Mouse (Mus musculus): Measurements from ENCODE around the gene Tescl. TPM values are rescaled to one million over a fixed set of nuclear protein-coding genes. Genes with fewer than 3 reads are reported as not detected.

The Tescl gene
- polyA plus RNA-seq (2012; rRNA removed) (0.11 TPM in 1 of 2 replicates, not detected in the other), polyA plus RNA-seq (2014; fragmentation: Nextera tagmentation; extraction: Ambion mirVana) (not detected in 2 replicates)

DNA sequence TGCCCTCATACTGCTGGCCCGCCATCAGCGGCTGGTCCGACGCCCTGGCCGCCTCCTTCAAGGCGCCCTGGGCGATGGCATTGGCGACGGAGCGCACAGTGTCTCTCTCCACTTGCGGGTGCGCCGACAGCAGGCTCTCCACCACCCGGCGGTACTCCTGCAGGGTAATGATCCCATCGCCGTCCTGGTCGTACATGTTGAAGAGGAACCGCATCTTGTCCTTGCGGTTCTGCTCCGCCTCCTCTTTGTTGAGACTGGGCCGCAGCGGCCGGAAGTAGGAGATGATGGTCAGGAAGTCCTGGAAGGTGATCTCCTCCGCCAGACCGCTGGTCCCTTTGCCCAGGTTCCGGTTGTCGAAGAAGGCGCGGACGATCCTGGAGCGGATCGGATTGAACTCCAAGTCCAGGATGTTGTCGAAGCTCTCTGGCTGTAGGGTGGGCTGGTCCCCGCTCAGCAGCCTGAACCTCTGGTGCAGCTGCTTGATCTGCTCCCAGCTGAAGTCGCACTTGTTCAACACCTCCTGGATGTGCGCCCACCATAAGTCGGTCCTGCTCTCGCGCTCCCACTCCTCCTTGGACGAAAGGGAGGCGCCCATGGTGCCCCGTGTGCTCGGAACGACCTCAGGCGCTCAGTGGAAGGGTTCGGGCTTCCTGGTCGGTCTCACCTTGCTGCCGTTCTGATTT, at the start of gene Tescl:
Gene Tescl, minus strand, starts transcription at position 633 of the 683 bp plus-strand sequence.
- Histone ChIP-seq H3K4me2 (ENCODE audit: low read depth) (no peak within 1 kb of the TSS), H3K9me3 (ENCODE audit: control insufficient read depth, low read length) (no peaks in the 10 kb centered on the region), H3K4me1 (replicated peaks; ENCODE audit: control insufficient read depth in 2 of 2, insufficient read depth in 2 of 2, low read length in 1 of 2) (no peaks in the 10 kb centered on the region), H3K4me3 (ENCODE audit: insufficient read depth in 1 of 2, low read depth in 2 of 2, low read length in 2 of 2) (no peak within 1 kb of the TSS), H3K9ac (replicated peaks) (no peak within 1 kb of the TSS), H3K36me3 (replicated peaks; ENCODE audit: control insufficient read depth, insufficient read depth, low read depth) (no peaks in the 10 kb centered on the region), H3K27ac (no peak within 1 kb of the TSS), H3K27me3 (ENCODE audit: control insufficient read depth, insufficient read depth, low read length) (peaks cover 11% of the 10 kb centered on the region)
- no peak for ATAC-seq (ENCODE audit: insufficient read depth)
- no peak for TF ChIP-seq CTCF (IDR thresholded peaks at IDR 0.05; ENCODE audit: low read depth)
- no peak for TF ChIP-seq EP300 (IDR thresholded peaks at IDR 0.05; ENCODE audit: low read depth)
- no peak for DNase-seq (ENCODE audit: low read depth in 3 of 3, low spot score in 3 of 3)
- 28% methylated on average over 49 of the region's 49 CpGs for WGBS (ENCODE audit: insufficient replicate concordance)

DNA sequence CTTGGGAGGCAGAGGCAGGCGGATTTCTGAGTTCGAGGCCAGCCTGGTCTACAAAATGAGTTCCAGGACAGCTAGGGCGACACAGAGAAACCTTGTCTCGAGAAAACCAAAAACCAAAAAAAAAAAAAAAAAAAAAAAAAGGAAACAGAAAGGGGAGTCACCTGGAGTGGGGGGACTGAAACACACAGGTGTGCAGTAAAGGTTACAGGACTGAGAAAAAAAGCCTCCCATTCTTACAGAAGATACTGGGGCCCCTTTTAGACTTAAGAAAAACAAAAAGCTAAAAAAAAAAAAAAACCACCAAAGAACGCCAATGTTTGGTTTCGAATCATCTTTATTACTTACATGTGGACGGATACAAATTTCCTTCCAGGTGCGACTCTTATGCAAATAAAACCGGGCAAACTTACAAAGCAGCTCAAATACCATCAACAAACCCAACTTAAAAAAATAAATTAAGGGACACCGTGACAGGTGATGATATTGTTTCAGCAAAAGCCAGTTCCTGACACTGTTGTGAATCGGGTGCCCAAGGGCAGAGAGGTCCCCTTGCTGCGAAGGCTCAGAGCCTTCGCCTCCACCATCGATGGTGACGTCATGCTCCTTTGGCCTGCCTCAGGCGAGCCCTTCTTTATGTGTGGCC, 49.1 kb upstream of the Tescl start:
- DNase-seq (ENCODE audit: low read depth in 3 of 3, low spot score in 3 of 3), result no peak
- Histone ChIP-seq H3K27me3 (ENCODE audit: control insufficient read depth, insufficient read depth, low read length) (no peaks in the 10 kb centered on the region), H3K4me2 (ENCODE audit: low read depth) (no peak overlapping the region), H3K9me3 (ENCODE audit: control insufficient read depth, low read length) (no peaks in the 10 kb centered on the region), H3K4me3 (ENCODE audit: insufficient read depth in 1 of 2, low read depth in 2 of 2, low read length in 2 of 2) (no peak overlapping the region), H3K9ac (replicated peaks) (peak overlapping the region; percentile 16; the same call in 1 of the 2 replicates), H3K36me3 (replicated peaks; ENCODE audit: control insufficient read depth, insufficient read depth, low read depth) (peaks cover 90% of the 10 kb centered on the region), H3K27ac (peak overlapping the region; percentile 76), H3K4me1 (replicated peaks; ENCODE audit: control insufficient read depth in 2 of 2, insufficient read depth in 2 of 2, low read length in 1 of 2) (peaks cover 38 to 65% of the 10 kb centered on the region in 2 experiments)
- TF ChIP-seq CTCF (IDR thresholded peaks at IDR 0.05; ENCODE audit: low read depth), result no peak
- no peak for TF ChIP-seq EP300 (IDR thresholded peaks at IDR 0.05; ENCODE audit: low read depth)
- WGBS (ENCODE audit: insufficient replicate concordance), result 78% methylated on average over 16 of the region's 16 CpGs
- ATAC-seq (ENCODE audit: insufficient read depth), result no peak

DNA sequence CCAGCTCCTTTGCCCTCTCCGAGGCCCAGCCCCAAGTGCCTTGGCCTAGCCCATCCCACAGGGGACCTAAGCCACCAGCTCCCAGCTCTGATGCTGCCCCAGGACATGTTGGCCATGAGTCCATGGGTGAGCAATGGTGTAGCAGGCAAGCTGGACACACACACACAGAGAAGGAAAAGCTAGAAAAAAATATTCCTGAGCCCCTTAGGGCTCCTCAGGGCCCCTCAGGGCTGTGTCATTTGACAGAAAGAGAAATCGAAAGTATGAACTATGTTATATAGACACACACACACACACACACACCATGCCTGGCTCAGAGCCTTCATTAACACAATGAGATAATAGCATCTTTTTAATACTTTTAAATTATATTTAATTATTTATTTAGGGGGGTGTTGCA, 46.6 kb upstream of the Tescl start:
- Histone ChIP-seq H3K27me3 (ENCODE audit: control insufficient read depth, insufficient read depth, low read length) (no peaks in the 10 kb centered on the region), H3K27ac (peak overlapping the region; percentile 96), H3K4me3 (ENCODE audit: insufficient read depth in 1 of 2, low read depth in 2 of 2, low read length in 2 of 2) (no peak overlapping the region), H3K9ac (replicated peaks) (0 out of 2 replicates have a peak overlapping the region, but pooled peaks have one; percentile 5), H3K4me2 (ENCODE audit: low read depth) (no peak overlapping the region), H3K4me1 (replicated peaks; ENCODE audit: control insufficient read depth in 2 of 2, insufficient read depth in 2 of 2, low read length in 1 of 2) (peaks cover 54 to 80% of the 10 kb centered on the region in 2 experiments), H3K9me3 (ENCODE audit: control insufficient read depth, low read length) (no peaks in the 10 kb centered on the region), H3K36me3 (replicated peaks; ENCODE audit: control insufficient read depth, insufficient read depth, low read depth) (peaks cover 95% of the 10 kb centered on the region)
- TF ChIP-seq EP300 (IDR thresholded peaks at IDR 0.05; ENCODE audit: low read depth) (no peak), CTCF (IDR thresholded peaks at IDR 0.05; ENCODE audit: low read depth) (no peak)
- ATAC-seq (ENCODE audit: insufficient read depth) (no peak), DNase-seq (ENCODE audit: low read depth in 3 of 3, low spot score in 3 of 3) (no peak)
- WGBS (ENCODE audit: insufficient replicate concordance), result 63% methylated on average over 2 of the region's 2 CpGs

DNA sequence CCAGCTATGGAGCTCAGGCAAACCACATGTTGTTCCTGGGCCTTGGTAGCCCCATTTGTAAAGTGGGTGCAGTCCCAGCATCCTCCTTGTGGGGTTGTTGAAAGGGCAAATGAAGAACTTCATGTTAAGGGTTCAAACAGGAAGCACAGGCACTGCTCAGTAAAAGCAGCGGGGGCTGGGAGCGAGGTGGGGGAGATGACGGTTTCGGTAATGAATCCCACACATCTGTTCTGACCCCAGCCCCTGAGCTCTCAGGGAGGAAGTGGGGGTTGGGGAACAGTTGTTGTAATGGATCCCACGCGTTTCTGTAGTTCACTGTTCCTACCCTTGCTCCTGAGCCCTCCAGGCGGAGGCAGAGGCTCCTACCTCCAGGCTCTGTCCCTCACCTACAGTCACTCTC, 46.2 kb upstream of the Tescl start:
- Histone ChIP-seq H3K27ac (peak overlapping the region; percentile 96), H3K27me3 (ENCODE audit: control insufficient read depth, insufficient read depth, low read length) (no peaks in the 10 kb centered on the region), H3K4me1 (replicated peaks; ENCODE audit: control insufficient read depth in 2 of 2, insufficient read depth in 2 of 2, low read length in 1 of 2) (peaks cover 55 to 80% of the 10 kb centered on the region in 2 experiments), H3K36me3 (replicated peaks; ENCODE audit: control insufficient read depth, insufficient read depth, low read depth) (peaks cover 95% of the 10 kb centered on the region), H3K4me3 (ENCODE audit: insufficient read depth in 1 of 2, low read depth in 2 of 2, low read length in 2 of 2) (no peak overlapping the region), H3K9ac (replicated peaks) (peak overlapping the region; percentile 54), H3K4me2 (ENCODE audit: low read depth) (peak overlapping the region; percentile 100), H3K9me3 (ENCODE audit: control insufficient read depth, low read length) (no peaks in the 10 kb centered on the region)
- WGBS (ENCODE audit: insufficient replicate concordance), result 55% methylated on average over 7 of the region's 7 CpGs
- no peak for DNase-seq (ENCODE audit: low read depth in 3 of 3, low spot score in 3 of 3)
- ATAC-seq (ENCODE audit: insufficient read depth), result no peak
- no peak for TF ChIP-seq EP300 (IDR thresholded peaks at IDR 0.05; ENCODE audit: low read depth)

DNA sequence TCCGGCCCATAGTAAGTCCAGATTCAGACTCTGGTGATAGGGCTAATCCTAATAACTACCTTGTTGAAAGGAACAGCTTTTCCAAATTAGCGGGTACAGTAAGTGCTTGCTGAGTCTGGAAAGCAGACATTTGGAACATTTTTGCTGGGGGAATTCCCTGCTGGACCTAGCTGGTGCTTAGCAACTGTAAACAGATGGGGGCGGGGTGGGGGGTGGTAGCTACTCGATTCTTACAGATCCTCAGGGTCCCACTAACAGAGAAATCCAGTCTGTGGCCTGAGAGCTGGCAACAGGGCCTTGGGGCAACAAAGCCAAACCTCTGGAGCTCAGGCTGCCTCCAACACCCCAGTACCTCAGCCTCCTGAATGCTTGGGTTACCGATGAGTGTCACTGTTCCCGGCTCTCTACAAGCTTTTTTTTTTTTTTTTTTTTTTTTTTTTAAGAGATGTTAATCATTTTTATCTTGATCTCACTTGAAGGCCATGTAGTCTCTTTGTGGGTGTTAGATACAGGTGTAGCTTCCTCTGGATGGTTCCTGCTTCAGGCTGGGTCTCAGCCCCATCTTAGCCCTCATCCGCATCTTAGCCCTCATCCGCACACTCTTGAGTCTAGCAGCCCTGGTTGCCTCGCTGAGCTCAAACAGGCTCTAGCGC, 44.4 kb upstream of the Tescl start:
- no peak for TF ChIP-seq EP300 (IDR thresholded peaks at IDR 0.05; ENCODE audit: low read depth)
- TF ChIP-seq CTCF (IDR thresholded peaks at IDR 0.05; ENCODE audit: low read depth), result no peak
- H3K4me2 ChIP-seq (ENCODE audit: low read depth), result peak overlapping the region; percentile 100
- H3K9me3 ChIP-seq (ENCODE audit: control insufficient read depth, low read length), result no peaks in the 10 kb centered on the region
- no peak for DNase-seq (ENCODE audit: low read depth in 3 of 3, low spot score in 3 of 3)
- peak overlapping the region; percentile 17 to 66 for H3K4me3 ChIP-seq (ENCODE audit: insufficient read depth in 1 of 2, low read depth in 2 of 2, low read length in 2 of 2)
- H3K36me3 ChIP-seq (replicated peaks; ENCODE audit: control insufficient read depth, insufficient read depth, low read depth), result peaks cover 95% of the 10 kb centered on the region
- H3K9ac ChIP-seq (replicated peaks), result peak overlapping the region; percentile 95
- peak overlapping the region; percentile 96 for H3K27ac ChIP-seq
- peaks cover 60 to 79% of the 10 kb centered on the region in 2 experiments for H3K4me1 ChIP-seq (replicated peaks; ENCODE audit: control insufficient read depth in 2 of 2, insufficient read depth in 2 of 2, low read length in 1 of 2)
- H3K27me3 ChIP-seq (ENCODE audit: control insufficient read depth, insufficient read depth, low read length), result no peaks in the 10 kb centered on the region
- 68% methylated on average over 10 of the region's 10 CpGs for WGBS (ENCODE audit: insufficient replicate concordance)
- ATAC-seq (ENCODE audit: insufficient read depth), result no peak
